Mouse (Mus musculus) C2C12 (cell line): ENCODE data around the gene Galnt17. TPM values are rescaled to one million over a fixed set of nuclear protein-coding genes. Genes with fewer than 3 reads are reported as not detected.

ENCODE experiments used
- H3K27me3 ChIP-seq: one replicate; pipeline ENCODE4 v1.6.1; 2011; ENCODE audit not compliant: control insufficient read depth, insufficient read depth, insufficient read length
- H3K36me3 ChIP-seq: one replicate; pipeline ENCODE4 v1.6.1; 2011; ENCODE audit not compliant: control insufficient read depth, insufficient read depth
- H3K4me3 ChIP-seq: one replicate; pipeline ENCODE4 v1.5.1; 2011; ENCODE audit warnings: mild to moderate bottlenecking, control low read depth; ENCODE audit not compliant: poor library complexity, insufficient read depth, severe bottlenecking
- H3K79me2 ChIP-seq: one replicate; pipeline ENCODE4 v1.6.1; 2011; ENCODE audit not compliant: control insufficient read depth, insufficient read depth
- H3K79me3 ChIP-seq: one replicate; pipeline ENCODE4 v1.6.1; 2011; ENCODE audit warnings: low read depth, control low read depth
- H3ac ChIP-seq: one replicate; pipeline ENCODE3; 2011; ENCODE audit warnings: low read depth; ENCODE audit not compliant: control insufficient read depth, insufficient read length
- CEBPB ChIP-seq: IDR thresholded peaks from one replicate; pipeline ENCODE4 v1.6.1; 2011; ENCODE audit warnings: low read depth, mild to moderate bottlenecking, control low read depth, moderate library complexity
- CTCF ChIP-seq: IDR thresholded peaks from one replicate; pipeline ENCODE4 v1.5.1; 2011; ENCODE audit not compliant: control insufficient read depth, insufficient read depth, insufficient read length
- FOSL1 ChIP-seq: IDR thresholded peaks from one replicate; pipeline ENCODE4 v1.8.0; 2011; ENCODE audit warnings: mild to moderate bottlenecking, low read length; ENCODE audit not compliant: poor library complexity, insufficient read depth, severe bottlenecking
- MAX ChIP-seq: IDR thresholded peaks from one replicate; pipeline ENCODE4 v1.6.1; 2011; ENCODE audit warnings: mild to moderate bottlenecking, control low read depth
- MYOD1 ChIP-seq: IDR thresholded peaks from one replicate; pipeline ENCODE4 v1.6.1; 2011; ENCODE audit warnings: low read depth; ENCODE audit not compliant: control insufficient read depth, insufficient read length
- MYOG ChIP-seq: IDR thresholded peaks from one replicate; pipeline ENCODE4 v1.6.1; 2011; ENCODE audit not compliant: control insufficient read depth, insufficient read length; ENCODE audit errors: extremely low read depth
- USF1 ChIP-seq: IDR thresholded peaks from one replicate; pipeline ENCODE4 v1.6.1; 2011; ENCODE audit warnings: low read depth, mild to moderate bottlenecking, control low read depth, moderate library complexity
- polyA plus RNA-seq: library from polyadenylated mRNA; unstranded; fragments of >200 nt; fragmentation: generic; extraction: Trizol; gene quantifications from one replicate; pipeline ENCODE4 v1.2.1, GENCODE M21; 2012; ENCODE audit warnings: missing spikeins

The Galnt17 gene
- polyA plus RNA-seq, 1 experiment = 0.04 TPM

DNA sequence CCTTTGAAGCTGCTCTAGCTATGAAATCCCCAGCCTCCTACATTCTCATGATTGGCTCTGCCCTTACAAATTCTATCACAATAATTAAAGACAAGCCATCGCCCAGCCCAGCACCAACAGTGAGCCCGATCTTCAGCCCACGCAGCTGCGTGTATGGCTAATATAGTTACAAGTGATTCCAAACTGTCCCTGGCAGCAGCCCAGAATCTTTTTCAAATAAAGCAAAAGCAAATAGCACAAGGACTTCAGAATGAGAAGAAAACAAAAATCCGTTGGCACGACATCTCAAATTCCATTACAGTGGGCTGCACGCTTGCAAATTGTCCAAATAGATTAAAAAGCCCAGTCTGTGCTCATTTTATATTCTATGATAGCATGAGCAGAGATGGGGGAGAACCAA is 31.1 kb downstream of the Galnt17 start:
- Histone ChIP-seq H3K27me3 (no peaks in the 10 kb centered on the region), H3K79me3 (no peaks in the 10 kb centered on the region), H3K79me2 (no peaks in the 10 kb centered on the region), H3K36me3 (no peaks in the 10 kb centered on the region), H3ac (no peak overlapping the region), H3K4me3 (no peak overlapping the region)
- no peak for TF ChIP-seq USF1
- TF ChIP-seq CEBPB = no peak
- no peak for TF ChIP-seq FOSL1
- TF ChIP-seq MYOD1 = no peak
- TF ChIP-seq MAX = no peak
- no peak for TF ChIP-seq CTCF
- TF ChIP-seq MYOG = no peak

DNA sequence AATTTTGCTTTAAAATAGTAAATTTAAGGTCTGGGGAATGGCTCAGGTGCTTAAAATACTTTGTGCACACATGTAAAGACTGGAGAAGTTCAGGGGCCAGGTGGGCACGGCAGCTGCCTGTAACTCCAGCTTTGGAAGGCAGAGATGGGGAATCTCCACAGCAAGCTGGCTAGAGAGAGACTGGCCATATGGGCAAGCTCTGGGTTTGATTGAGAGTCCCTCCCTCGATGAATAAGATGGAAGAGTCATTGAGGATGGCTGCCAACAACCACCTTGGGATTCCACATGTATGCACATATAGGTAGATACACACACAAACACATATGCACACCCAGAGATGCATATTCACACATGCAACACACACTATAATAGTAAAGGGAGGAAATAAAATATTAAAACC is 42.0 kb downstream of the Galnt17 start:
- H3K79me3 ChIP-seq = no peaks in the 10 kb centered on the region
- no peaks in the 10 kb centered on the region for H3K79me2 ChIP-seq
- H3ac ChIP-seq = no peak overlapping the region
- H3K27me3 ChIP-seq = no peaks in the 10 kb centered on the region
- TF ChIP-seq MYOD1 (no peak), FOSL1 (no peak), CEBPB (no peak), MAX (no peak), MYOG (no peak), CTCF (no peak), USF1 (no peak)
- H3K4me3 ChIP-seq = no peak overlapping the region
- H3K36me3 ChIP-seq = no peaks in the 10 kb centered on the region

- no peak for TF ChIP-seq CTCF
- TF ChIP-seq CEBPB = no peak
- no peak for TF ChIP-seq FOSL1
- TF ChIP-seq MYOG = no peak
- TF ChIP-seq USF1 = no peak
- TF ChIP-seq MAX = no peak
- no peak for TF ChIP-seq MYOD1
- Histone ChIP-seq H3K36me3 (no peaks in the 10 kb centered on the region), H3K79me2 (no peaks in the 10 kb centered on the region), H3K79me3 (no peaks in the 10 kb centered on the region), H3K4me3 (no peak overlapping the region), H3ac (no peak overlapping the region), H3K27me3 (no peaks in the 10 kb centered on the region)
Observed at GRCm38 (mm10) chr5:131264145-131264544, 44.2 kb downstream of the Galnt17 start.

GRCm38 (mm10) chr5:131250701-131251636 is 57.3 kb downstream of the Galnt17 start:
- Histone ChIP-seq H3ac (no peak overlapping the region), H3K4me3 (no peak overlapping the region), H3K79me2 (no peaks in the 10 kb centered on the region), H3K79me3 (no peaks in the 10 kb centered on the region), H3K27me3 (no peaks in the 10 kb centered on the region), H3K36me3 (no peaks in the 10 kb centered on the region)
- TF ChIP-seq FOSL1 (no peak), CTCF (no peak), MYOG (no peak), MYOD1 (no peak), MAX (no peak), CEBPB (no peak), USF1 (no peak)

GRCm38 (mm10) chr5:131248416-131248815 is 59.9 kb downstream of the Galnt17 start:
- H3ac ChIP-seq = no peak overlapping the region
- TF ChIP-seq FOSL1 (no peak), MAX (no peak), MYOD1 (no peak), CTCF (no peak), CEBPB (no peak), USF1 (no peak), MYOG (no peak)
- no peak overlapping the region for H3K4me3 ChIP-seq
- no peaks in the 10 kb centered on the region for H3K79me2 ChIP-seq
- no peaks in the 10 kb centered on the region for H3K36me3 ChIP-seq
- no peaks in the 10 kb centered on the region for H3K27me3 ChIP-seq
- H3K79me3 ChIP-seq = no peaks in the 10 kb centered on the region
